Mouse (Mus musculus): Measurements from ENCODE around the gene Zfp473. TPM values are rescaled to one million over a fixed set of nuclear protein-coding genes. Genes with fewer than 3 reads are reported as not detected.
"Not testable (repeated sequence)": the region's sequence is repeated elsewhere in the genome, so short reads cannot be mapped to it uniquely, and the experiment has no call there.

Zfp473 gene
- 0.87 and 0.89 TPM in 2 replicates for polyA plus RNA-seq (2015; fragmentation: Nextera tagmentation; extraction: Ambion mirVana)

GRCm38 (mm10) chr7:44750950-44751349 is at the start of gene Zfp473:
Gene Zfp473 (minus strand): TSS chr7:44751050.
- not testable (repeated sequence) for H3K4me2 ChIP-seq (ENCODE audit: low read length); H3K27me3 ChIP-seq (ENCODE audit: insufficient read depth, low read length); DNase-seq (ENCODE audit: low spot score); H3K4me1 ChIP-seq (replicated peaks; ENCODE audit: insufficient read depth, low read length); H3K9ac ChIP-seq (ENCODE audit: low read depth, low read length); H3K9me3 ChIP-seq (replicated peaks; ENCODE audit: low read length); ATAC-seq (replicated peaks; ENCODE audit: low FRiP score, low read depth); H3K4me3 ChIP-seq (replicated peaks; ENCODE audit: low read depth, low read length); H3K27ac ChIP-seq
- 86% methylated on average over 1 of the region's 1 CpGs for WGBS
- H3K36me3 ChIP-seq (ENCODE audit: insufficient read depth, low read length): peaks cover 33% of the 10 kb centered on the region

GRCm38 (mm10) chr7:44792781-44793180 is 41.9 kb upstream of the Zfp473 start:
- TF ChIP-seq CTCF (IDR thresholded peaks at IDR 0.05; ENCODE audit: low read depth): no peak
- ATAC-seq (replicated peaks; ENCODE audit: low FRiP score, low read depth) (no peak), DNase-seq (ENCODE audit: low spot score) (no peak)
- H3K9me3 ChIP-seq (replicated peaks; ENCODE audit: low read length): no peaks in the 10 kb centered on the region
- no peak overlapping the region for H3K4me2 ChIP-seq (ENCODE audit: low read length)
- no peak overlapping the region for H3K4me3 ChIP-seq (replicated peaks; ENCODE audit: low read depth, low read length)
- no peak overlapping the region for H3K9ac ChIP-seq (ENCODE audit: low read depth, low read length)
- H3K36me3 ChIP-seq (ENCODE audit: insufficient read depth, low read length): no peaks in the 10 kb centered on the region
- no peaks in the 10 kb centered on the region for H3K4me1 ChIP-seq (replicated peaks; ENCODE audit: insufficient read depth, low read length)
- 86% methylated on average over 6 of the region's 6 CpGs for WGBS
- H3K27ac ChIP-seq: no peak overlapping the region
- no peaks in the 10 kb centered on the region for H3K27me3 ChIP-seq (ENCODE audit: insufficient read depth, low read length)

- DNase-seq (ENCODE audit: low spot score) (no peak), ATAC-seq (replicated peaks; ENCODE audit: low FRiP score, low read depth) (0 out of 2 replicates have a peak, but pooled peaks have one; percentile 21)
- 49% methylated on average over 4 of the region's 4 CpGs for WGBS
Measured at GRCm38 (mm10) chr7:44790066-44790465, 39.2 kb upstream of the Zfp473 start.

GRCm38 (mm10) chr7:44789531-44789930 is 38.7 kb upstream of the Zfp473 start:
- no peak for ATAC-seq (replicated peaks; ENCODE audit: low FRiP score, low read depth)
- Histone ChIP-seq H3K4me1 (replicated peaks; ENCODE audit: insufficient read depth, low read length) (no peaks in the 10 kb centered on the region), H3K4me2 (ENCODE audit: low read length) (no peak overlapping the region), H3K27me3 (ENCODE audit: insufficient read depth, low read length) (no peaks in the 10 kb centered on the region), H3K27ac (no peak overlapping the region), H3K4me3 (replicated peaks; ENCODE audit: low read depth, low read length) (no peak overlapping the region), H3K9ac (ENCODE audit: low read depth, low read length) (no peak overlapping the region), H3K36me3 (ENCODE audit: insufficient read depth, low read length) (no peaks in the 10 kb centered on the region), H3K9me3 (replicated peaks; ENCODE audit: low read length) (no peaks in the 10 kb centered on the region)
- no peak for DNase-seq (ENCODE audit: low spot score)
- 61% methylated on average over 3 of the region's 3 CpGs for WGBS
- no peak for TF ChIP-seq CTCF (IDR thresholded peaks at IDR 0.05; ENCODE audit: low read depth)

More at GRCm38 (mm10) chr7:44790066-44790465, 39.2 kb upstream of the Zfp473 start:
- Histone ChIP-seq H3K9me3 (replicated peaks; ENCODE audit: low read length) (no peaks in the 10 kb centered on the region), H3K4me3 (replicated peaks; ENCODE audit: low read depth, low read length) (no peak overlapping the region), H3K36me3 (ENCODE audit: insufficient read depth, low read length) (no peaks in the 10 kb centered on the region), H3K27me3 (ENCODE audit: insufficient read depth, low read length) (no peaks in the 10 kb centered on the region), H3K9ac (ENCODE audit: low read depth, low read length) (no peak overlapping the region), H3K4me1 (replicated peaks; ENCODE audit: insufficient read depth, low read length) (no peaks in the 10 kb centered on the region), H3K4me2 (ENCODE audit: low read length) (no peak overlapping the region), H3K27ac (no peak overlapping the region)
- TF ChIP-seq CTCF (IDR thresholded peaks at IDR 0.05; ENCODE audit: low read depth): no peak

GRCm38 (mm10) chr7:44780101-44780500 is 29.3 kb upstream of the Zfp473 start:
- Histone ChIP-seq H3K27me3 (ENCODE audit: insufficient read depth, low read length) (no peaks in the 10 kb centered on the region), H3K27ac (no peak overlapping the region), H3K4me3 (replicated peaks; ENCODE audit: low read depth, low read length) (no peak overlapping the region), H3K9ac (ENCODE audit: low read depth, low read length) (no peak overlapping the region), H3K4me2 (ENCODE audit: low read length) (no peak overlapping the region), H3K36me3 (ENCODE audit: insufficient read depth, low read length) (peaks cover 5% of the 10 kb centered on the region; the same call in 1 of the 2 replicates), H3K4me1 (replicated peaks; ENCODE audit: insufficient read depth, low read length) (no peaks in the 10 kb centered on the region), H3K9me3 (replicated peaks; ENCODE audit: low read length) (no peaks in the 10 kb centered on the region)
- no peak for TF ChIP-seq CTCF (IDR thresholded peaks at IDR 0.05; ENCODE audit: low read depth)
- WGBS: 86% methylated on average over 8 of the region's 8 CpGs
- no peak for DNase-seq (ENCODE audit: low spot score)
- no peak for ATAC-seq (replicated peaks; ENCODE audit: low FRiP score, low read depth)

GRCm38 (mm10) chr7:44776849-44777498 is 26.1 kb upstream of the Zfp473 start:
- ATAC-seq (replicated peaks; ENCODE audit: low FRiP score, low read depth) (no peak), DNase-seq (ENCODE audit: low spot score) (no peak)
- Histone ChIP-seq H3K4me2 (ENCODE audit: low read length) (no peak overlapping the region), H3K4me1 (replicated peaks; ENCODE audit: insufficient read depth, low read length) (no peaks in the 10 kb centered on the region), H3K9me3 (replicated peaks; ENCODE audit: low read length) (no peaks in the 10 kb centered on the region), H3K27ac (no peak overlapping the region), H3K27me3 (ENCODE audit: insufficient read depth, low read length) (no peaks in the 10 kb centered on the region), H3K9ac (ENCODE audit: low read depth, low read length) (no peak overlapping the region), H3K4me3 (replicated peaks; ENCODE audit: low read depth, low read length) (no peak overlapping the region), H3K36me3 (ENCODE audit: insufficient read depth, low read length) (peaks cover 9% of the 10 kb centered on the region; the same call in 1 of the 2 replicates)
- no peak for TF ChIP-seq CTCF (IDR thresholded peaks at IDR 0.05; ENCODE audit: low read depth)
- 77% methylated on average over 9 of the region's 9 CpGs for WGBS
